Mouse (Mus musculus) regulatory T cell (primary cell): ENCODE results near the gene Btbd35f18.

Source experiments
- in situ Hi-C: fragments of 300-600 bp; cut with MboI, MseI; formaldehyde crosslinking; loops from one replicate; pipeline ENCODE4 v1.15.1; 2025; ENCODE audit warnings: high pct_unique_total_duplicates

The Btbd35f18 gene

GRCm38 (mm10) chrX:3699933-3700332 is at the start of gene Btbd35f18:
Gene Btbd35f18 (plus strand): TSS chrX:3700233.
- in situ Hi-C loops = loop anchor here (25.0 kb wide), 1 partner anchor 1662 kb away; no protein-coding TSS in a partner anchor
